Mouse (Mus musculus): ENCODE measurements around the gene Tenm4. TPM values are rescaled to one million over a fixed set of nuclear protein-coding genes. Genes with fewer than 3 reads are reported as not detected.

Gene Tenm4
- total and polyA plus RNA-seq, 3 experiments, result 0.03 to 0.26 (median 0.04) TPM

GRCm38 (mm10) chr7:96722796-96723195, 551.8 kb downstream of the Tenm4 start:
- no peak overlapping the region for H3K4me3 ChIP-seq (replicated peaks in 1 of 3; ENCODE audit: low read depth in 2 of 3, low read length in 2 of 3, poor library complexity in 1 of 3)
- no peaks in the 10 kb centered on the region for H3K79me2 ChIP-seq (replicated peaks; ENCODE audit: control insufficient read depth, extremely low read depth, insufficient read depth, poor library complexity, severe bottlenecking)
- no peaks in the 10 kb centered on the region for H3K27me3 ChIP-seq (replicated peaks)
- no peaks in the 10 kb centered on the region for H3K36me3 ChIP-seq (replicated peaks in 1 of 2; ENCODE audit: control insufficient read depth in 1 of 2, insufficient read depth in 1 of 2, low read length in 1 of 2)
- TF ChIP-seq SIN3A (IDR thresholded peaks at IDR 0.05; ENCODE audit: low read length) (no peak), TBP (conservative IDR thresholded peaks at IDR 0.05; ENCODE audit: low read depth, low read length) (no peak), POLR2A (IDR thresholded peaks at IDR 0.05; ENCODE audit: low read depth, low read length) (no peak), MYC (IDR thresholded peaks at IDR 0.05; ENCODE audit: low read depth, low read length) (no peak), RCOR1 (conservative IDR thresholded peaks at IDR 0.05; ENCODE audit: low read depth, low read length) (no peak), ZKSCAN1 (IDR thresholded peaks at IDR 0.05; ENCODE audit: borderline replicate concordance, low read depth, low read length) (no peak), MXI1 (IDR thresholded peaks at IDR 0.05; ENCODE audit: low read depth, low read length) (no peak), GABPA (IDR thresholded peaks at IDR 0.05; ENCODE audit: insufficient replicate concordance, low read depth, low read length) (no peak), SMC3 (IDR thresholded peaks at IDR 0.05; ENCODE audit: low read depth, low read length) (no peak), TCF12 (IDR thresholded peaks at IDR 0.05; ENCODE audit: low read depth, low read length) (no peak), USF1 (IDR thresholded peaks at IDR 0.05; ENCODE audit: low read depth, low read length) (no peak), PAX5 (IDR thresholded peaks at IDR 0.05; ENCODE audit: low read length) (no peak), UBTF (IDR thresholded peaks at IDR 0.05; ENCODE audit: low read depth, low read length) (no peak), MAX (IDR thresholded peaks at IDR 0.05; ENCODE audit: low read length) (no peak), ELF1 (IDR thresholded peaks at IDR 0.05; ENCODE audit: low read depth, low read length) (no peak), ETS1 (conservative IDR thresholded peaks at IDR 0.05; ENCODE audit: low read depth, low read length) (no peak), ZMIZ1 (IDR thresholded peaks at IDR 0.05; ENCODE audit: low read depth, low read length) (no peak), USF2 (conservative IDR thresholded peaks at IDR 0.05; ENCODE audit: low read depth, low read length) (no peak)
- H3K4me2 ChIP-seq (ENCODE audit: insufficient read depth, low read depth, poor library complexity, severe bottlenecking), result no peak overlapping the region
- H3K9ac ChIP-seq (ENCODE audit: insufficient read depth, low read depth), result no peak overlapping the region
- H3K4me1 ChIP-seq (ENCODE audit: control insufficient read depth in 1 of 2, insufficient read depth in 2 of 2), result no peaks in the 10 kb centered on the region
- in situ Hi-C loops (cut with MboI; ENCODE audit: low pct_ligation_motif_present, low pct_unique_long_range_greater_than_20kb, low sequenced_read_pairs) (no loop called here), dilution Hi-C loops (cut with MboI; ENCODE audit: extremely low pct_ligation_motif_present, extremely low pct_unique_long_range_greater_than_20kb, low sequenced_read_pairs) (no loop called here)
- H3K27ac ChIP-seq (ENCODE audit: insufficient read depth, low read depth), result no peak overlapping the region
- H3K9me3 ChIP-seq (replicated peaks; ENCODE audit: low read length), result no peaks in the 10 kb centered on the region
- no peak for DNase-seq (ENCODE audit: extremely low read depth)

GRCm38 (mm10) chr7:96725603-96726002, 554.6 kb downstream of the Tenm4 start:
- dilution Hi-C loops (cut with MboI; ENCODE audit: extremely low pct_ligation_motif_present, extremely low pct_unique_long_range_greater_than_20kb, low sequenced_read_pairs), result no loop called here
- H3K4me3 ChIP-seq (replicated peaks in 1 of 3; ENCODE audit: low read depth in 2 of 3, low read length in 2 of 3, poor library complexity in 1 of 3), result no peak overlapping the region
- H3K9ac ChIP-seq (ENCODE audit: insufficient read depth, low read depth), result no peak overlapping the region
- H3K4me2 ChIP-seq (ENCODE audit: insufficient read depth, low read depth, poor library complexity, severe bottlenecking), result no peak overlapping the region
- peaks cover 5 to 16% of the 10 kb centered on the region in 2 experiments; a peak in 3 of 4 replicates for H3K4me1 ChIP-seq (ENCODE audit: control insufficient read depth in 1 of 2, insufficient read depth in 2 of 2)
- in situ Hi-C loops (cut with MboI; ENCODE audit: low pct_ligation_motif_present, low pct_unique_long_range_greater_than_20kb, low sequenced_read_pairs), result no loop called here
- H3K27ac ChIP-seq (ENCODE audit: insufficient read depth, low read depth), result no peak overlapping the region
- no peak for DNase-seq (ENCODE audit: extremely low read depth)
- H3K9me3 ChIP-seq (replicated peaks; ENCODE audit: low read length), result no peaks in the 10 kb centered on the region
- H3K27me3 ChIP-seq (replicated peaks), result no peaks in the 10 kb centered on the region
- H3K36me3 ChIP-seq (replicated peaks in 1 of 2; ENCODE audit: control insufficient read depth in 1 of 2, insufficient read depth in 1 of 2, low read length in 1 of 2), result peaks cover 0 to 3% of the 10 kb centered on the region in 2 experiments
- TF ChIP-seq CTCF (conservative IDR thresholded peaks at IDR 0.05 in 1 of 2, IDR thresholded peaks at IDR 0.05 in 1 of 2; ENCODE audit: low read depth in 2 of 2, low read length in 2 of 2) (no peak), UBTF (IDR thresholded peaks at IDR 0.05; ENCODE audit: low read depth, low read length) (no peak), GABPA (IDR thresholded peaks at IDR 0.05; ENCODE audit: insufficient replicate concordance, low read depth, low read length) (no peak), ZC3H11A (IDR thresholded peaks at IDR 0.05; ENCODE audit: low read depth, low read length) (no peak), CHD1 (IDR thresholded peaks at IDR 0.05; ENCODE audit: low read depth, low read length) (no peak), IRF4 (IDR thresholded peaks at IDR 0.05; ENCODE audit: low read depth, low read length) (no peak), TCF12 (IDR thresholded peaks at IDR 0.05; ENCODE audit: low read depth, low read length) (no peak), SMC3 (IDR thresholded peaks at IDR 0.05; ENCODE audit: low read depth, low read length) (no peak), MYC (IDR thresholded peaks at IDR 0.05; ENCODE audit: low read depth, low read length) (no peak), ETS1 (conservative IDR thresholded peaks at IDR 0.05; ENCODE audit: low read depth, low read length) (no peak), E2F4 (IDR thresholded peaks at IDR 0.05; ENCODE audit: insufficient replicate concordance, low read depth, low read length) (no peak), BHLHE40 (IDR thresholded peaks at IDR 0.05; ENCODE audit: low read depth, low read length) (no peak)
- no peaks in the 10 kb centered on the region for H3K79me2 ChIP-seq (replicated peaks; ENCODE audit: control insufficient read depth, extremely low read depth, insufficient read depth, poor library complexity, severe bottlenecking)

Measured in CH12.LX (cell line).